Mouse (Mus musculus): Measurements from ENCODE around the gene Sirt5. TPM values are rescaled to one million over a fixed set of nuclear protein-coding genes. Genes with fewer than 3 reads are reported as not detected.

Gene Sirt5
- polyA plus RNA-seq, 1 experiment from 2014 or later: 16.8 TPM

DNA sequence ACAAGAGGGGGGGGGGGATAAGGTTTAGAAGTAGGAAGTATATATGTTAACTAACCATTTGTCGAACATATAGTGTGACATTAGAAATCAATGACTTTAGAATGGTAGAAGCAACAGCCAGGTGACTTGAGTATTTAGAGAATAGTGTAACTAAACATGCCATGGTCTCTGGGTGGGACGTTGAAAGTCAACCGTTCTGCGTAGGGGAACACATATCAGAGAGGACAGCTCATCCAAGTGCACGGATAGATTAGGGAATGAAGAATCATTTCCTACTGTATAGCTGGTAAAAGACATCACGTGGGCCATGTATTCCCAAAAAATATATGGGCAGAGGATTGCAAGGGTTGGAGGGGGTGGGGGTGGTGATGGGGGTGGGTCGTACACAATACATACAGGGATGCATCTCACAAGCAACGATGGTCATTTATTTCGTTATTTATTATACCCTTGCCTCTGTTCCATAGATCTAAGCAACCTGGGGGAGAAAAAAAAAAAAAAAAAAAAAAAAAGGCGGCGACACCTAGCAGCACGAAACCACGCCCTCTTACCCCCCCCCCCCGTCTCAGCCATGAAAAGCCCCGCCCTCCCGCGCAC, 32.5 kb downstream of the Sirt5 start:
- DNase-seq (ENCODE audit: low spot score) (no peak), ATAC-seq (replicated peaks; ENCODE audit: low FRiP score, low TSS enrichment, low read depth) (no peak)
- Histone ChIP-seq H3K27ac (ENCODE audit: low read depth) (no peak overlapping the region), H3K27me3 (replicated peaks; ENCODE audit: control insufficient read depth, insufficient read depth, low read length) (no peaks in the 10 kb centered on the region), H3K9ac (ENCODE audit: low read length) (no peak overlapping the region), H3K4me3 (ENCODE audit: low read depth, low read length) (peak overlapping the region; percentile 84), H3K9me3 (ENCODE audit: control insufficient read depth, low read length) (no peaks in the 10 kb centered on the region), H3K4me1 (replicated peaks; ENCODE audit: control insufficient read depth, insufficient read depth, low read length) (no peaks in the 10 kb centered on the region), H3K36me3 (ENCODE audit: control insufficient read depth, insufficient read depth, low read length) (peaks cover 25% of the 10 kb centered on the region), H3K4me2 (ENCODE audit: low read length) (peak overlapping the region; percentile 63)
- 50% methylated on average over 14 of the region's 17 CpGs for WGBS

DNA sequence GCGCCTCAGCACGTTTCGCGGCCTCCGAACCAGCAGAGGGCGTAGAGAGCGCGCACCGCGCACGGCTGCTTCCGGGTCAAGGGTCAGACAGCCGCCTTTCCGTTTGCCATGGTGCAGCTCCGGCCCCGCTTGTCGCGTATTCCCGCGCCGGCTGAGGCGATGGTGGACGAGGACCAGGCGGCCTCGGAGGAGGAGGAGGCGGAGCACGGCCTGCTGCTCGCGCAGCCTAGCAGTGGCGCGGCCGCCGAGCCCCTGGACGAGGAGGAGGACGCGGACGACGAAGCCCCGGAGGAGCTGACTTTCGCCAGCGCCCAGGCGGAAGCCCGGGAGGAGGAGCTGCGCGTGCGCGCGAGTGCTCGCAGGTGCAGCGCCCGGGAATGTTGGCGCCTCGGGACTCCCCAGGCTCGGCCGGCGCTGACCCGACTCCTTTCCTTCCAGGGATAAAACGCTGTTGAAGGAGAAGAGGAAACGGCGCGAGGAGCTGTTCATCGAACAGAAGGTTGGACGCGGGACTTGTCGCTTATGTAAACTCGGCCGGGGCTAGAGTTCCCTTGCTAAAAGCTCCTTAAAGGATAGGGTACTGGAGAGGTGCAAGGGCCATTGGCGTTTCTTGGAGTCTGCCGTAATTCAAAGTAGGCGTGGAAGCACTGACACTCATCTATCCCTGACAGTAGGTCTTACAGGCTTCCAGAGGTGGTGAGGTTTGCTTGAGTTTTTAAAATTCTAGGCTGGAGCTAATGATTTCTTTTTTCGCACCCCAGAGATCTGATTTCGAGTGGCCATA, 33.2 kb downstream of the Sirt5 start, which contains the start of gene Nol7:
TSS of gene Nol7 (plus strand) at position 94 of the 784 bp plus-strand sequence.
- H3K4me3 ChIP-seq (ENCODE audit: low read depth, low read length): peak within 1 kb of the TSS; percentile 84
- H3K27me3 ChIP-seq (replicated peaks; ENCODE audit: control insufficient read depth, insufficient read depth, low read length): no peaks in the 10 kb centered on the region
- ATAC-seq (replicated peaks; ENCODE audit: low FRiP score, low TSS enrichment, low read depth): peak; percentile 92
- no peaks in the 10 kb centered on the region for H3K4me1 ChIP-seq (replicated peaks; ENCODE audit: control insufficient read depth, insufficient read depth, low read length)
- 1% methylated on average over 72 of the region's 72 CpGs for WGBS
- peaks cover 32% of the 10 kb centered on the region for H3K36me3 ChIP-seq (ENCODE audit: control insufficient read depth, insufficient read depth, low read length)
- peak within 1 kb of the TSS; percentile 63 for H3K4me2 ChIP-seq (ENCODE audit: low read length)
- H3K27ac ChIP-seq (ENCODE audit: low read depth): peak within 1 kb of the TSS; percentile 91
- no peaks in the 10 kb centered on the region for H3K9me3 ChIP-seq (ENCODE audit: control insufficient read depth, low read length)
- H3K9ac ChIP-seq (ENCODE audit: low read length): peak within 1 kb of the TSS; percentile 86
- DNase-seq (ENCODE audit: low spot score): peak; percentile 99

DNA sequence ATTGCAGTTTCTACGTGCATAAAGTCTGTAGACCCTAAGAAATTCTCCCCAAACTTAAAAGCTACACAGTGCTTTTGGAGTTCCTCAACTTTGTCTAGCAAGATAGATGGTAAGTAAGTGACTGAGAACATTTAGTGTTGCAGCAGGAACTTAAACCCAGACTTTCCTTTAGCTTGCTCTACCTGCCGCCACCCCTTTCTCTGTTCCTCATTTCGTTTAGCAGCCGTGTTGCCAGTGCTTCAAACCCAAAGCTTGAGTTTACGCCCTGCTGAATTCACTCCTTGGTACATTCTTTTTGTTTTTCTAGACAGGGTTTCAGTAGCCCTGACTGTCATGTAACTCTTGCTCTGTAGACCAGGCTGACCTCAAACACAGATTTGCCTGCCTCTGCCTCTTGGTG, 34.3 kb downstream of the Sirt5 start:
- H3K4me2 ChIP-seq (ENCODE audit: low read length): peak overlapping the region; percentile 63; the same call in 1 of the 2 replicates
- WGBS: 83% methylated on average over 5 of the region's 5 CpGs
- DNase-seq (ENCODE audit: low spot score): no peak
- H3K27ac ChIP-seq (ENCODE audit: low read depth): no peak overlapping the region
- no peaks in the 10 kb centered on the region for H3K27me3 ChIP-seq (replicated peaks; ENCODE audit: control insufficient read depth, insufficient read depth, low read length)
- ATAC-seq (replicated peaks; ENCODE audit: low FRiP score, low TSS enrichment, low read depth): no peak
- peaks cover 38% of the 10 kb centered on the region for H3K36me3 ChIP-seq (ENCODE audit: control insufficient read depth, insufficient read depth, low read length)
- no peak overlapping the region for H3K9ac ChIP-seq (ENCODE audit: low read length)
- H3K4me1 ChIP-seq (replicated peaks; ENCODE audit: control insufficient read depth, insufficient read depth, low read length): no peaks in the 10 kb centered on the region
- no peaks in the 10 kb centered on the region for H3K9me3 ChIP-seq (ENCODE audit: control insufficient read depth, low read length)
- H3K4me3 ChIP-seq (ENCODE audit: low read depth, low read length): no peak overlapping the region

DNA sequence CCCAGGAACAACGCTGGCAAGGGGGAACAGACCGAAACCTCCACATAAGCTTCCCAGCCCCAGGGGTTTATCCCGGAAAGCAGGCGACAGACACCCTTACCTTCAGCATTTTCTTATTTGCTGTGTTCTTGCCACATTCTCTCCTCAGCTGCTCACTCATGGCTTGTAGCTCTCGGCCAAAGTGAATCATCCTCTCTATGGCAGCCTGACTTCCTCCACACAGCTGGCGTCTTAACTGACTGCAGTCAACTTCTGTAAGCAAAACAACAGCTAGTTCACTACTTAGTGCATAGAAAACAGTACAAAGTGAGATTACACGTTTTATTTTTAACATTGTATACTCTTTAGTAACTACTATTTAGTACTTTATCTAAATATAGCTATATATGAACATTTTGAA, 47.0 kb downstream of the Sirt5 start:
- Histone ChIP-seq H3K9me3 (ENCODE audit: control insufficient read depth, low read length) (no peaks in the 10 kb centered on the region), H3K4me2 (ENCODE audit: low read length) (no peak overlapping the region), H3K9ac (ENCODE audit: low read length) (no peak overlapping the region), H3K4me1 (replicated peaks; ENCODE audit: control insufficient read depth, insufficient read depth, low read length) (no peaks in the 10 kb centered on the region), H3K27ac (ENCODE audit: low read depth) (no peak overlapping the region), H3K4me3 (ENCODE audit: low read depth, low read length) (no peak overlapping the region), H3K36me3 (ENCODE audit: control insufficient read depth, insufficient read depth, low read length) (peaks cover 88% of the 10 kb centered on the region), H3K27me3 (replicated peaks; ENCODE audit: control insufficient read depth, insufficient read depth, low read length) (no peaks in the 10 kb centered on the region)
- 87% methylated on average over 7 of the region's 7 CpGs for WGBS
- ATAC-seq (replicated peaks; ENCODE audit: low FRiP score, low TSS enrichment, low read depth) (no peak), DNase-seq (ENCODE audit: low spot score) (no peak)

- H3K4me2 ChIP-seq (ENCODE audit: low read length): no peak overlapping the region
- ATAC-seq (replicated peaks; ENCODE audit: low FRiP score, low TSS enrichment, low read depth) (no peak), DNase-seq (ENCODE audit: low spot score) (no peak)
- no peaks in the 10 kb centered on the region for H3K4me1 ChIP-seq (replicated peaks; ENCODE audit: control insufficient read depth, insufficient read depth, low read length)
- H3K27me3 ChIP-seq (replicated peaks; ENCODE audit: control insufficient read depth, insufficient read depth, low read length): no peaks in the 10 kb centered on the region
- no peaks in the 10 kb centered on the region for H3K9me3 ChIP-seq (ENCODE audit: control insufficient read depth, low read length)
- peaks cover 88% of the 10 kb centered on the region for H3K36me3 ChIP-seq (ENCODE audit: control insufficient read depth, insufficient read depth, low read length)
- no peak overlapping the region for H3K4me3 ChIP-seq (ENCODE audit: low read depth, low read length)
- no peak overlapping the region for H3K27ac ChIP-seq (ENCODE audit: low read depth)
- H3K9ac ChIP-seq (ENCODE audit: low read length): no peak overlapping the region
- 95% methylated on average over 2 of the region's 2 CpGs for WGBS
Observed at GRCm38 (mm10) chr13:43413611-43414010, 48.3 kb downstream of the Sirt5 start.

- DNase-seq (ENCODE audit: low spot score): no peak
- WGBS: 91% methylated on average over 1 of the region's 1 CpGs
- Histone ChIP-seq H3K4me3 (ENCODE audit: low read depth, low read length) (no peak overlapping the region), H3K4me2 (ENCODE audit: low read length) (no peak overlapping the region), H3K4me1 (replicated peaks; ENCODE audit: control insufficient read depth, insufficient read depth, low read length) (no peaks in the 10 kb centered on the region), H3K27me3 (replicated peaks; ENCODE audit: control insufficient read depth, insufficient read depth, low read length) (no peaks in the 10 kb centered on the region), H3K36me3 (ENCODE audit: control insufficient read depth, insufficient read depth, low read length) (peaks cover 89% of the 10 kb centered on the region), H3K27ac (ENCODE audit: low read depth) (no peak overlapping the region), H3K9me3 (ENCODE audit: control insufficient read depth, low read length) (no peaks in the 10 kb centered on the region), H3K9ac (ENCODE audit: low read length) (no peak overlapping the region)
- no peak for ATAC-seq (replicated peaks; ENCODE audit: low FRiP score, low TSS enrichment, low read depth)
Observed at GRCm38 (mm10) chr13:43415249-43415648, 50.0 kb downstream of the Sirt5 start.

GRCm38 (mm10) chr13:43428436-43428835, 63.1 kb downstream of the Sirt5 start:
- no peaks in the 10 kb centered on the region for H3K4me1 ChIP-seq (replicated peaks; ENCODE audit: control insufficient read depth, insufficient read depth, low read length)
- no peaks in the 10 kb centered on the region for H3K27me3 ChIP-seq (replicated peaks; ENCODE audit: control insufficient read depth, insufficient read depth, low read length)
- H3K4me2 ChIP-seq (ENCODE audit: low read length): no peak overlapping the region
- H3K9ac ChIP-seq (ENCODE audit: low read length): no peak overlapping the region
- H3K4me3 ChIP-seq (ENCODE audit: low read depth, low read length): no peak overlapping the region
- DNase-seq (ENCODE audit: low spot score): no peak
- 91% methylated on average over 4 of the region's 4 CpGs for WGBS
- ATAC-seq (replicated peaks; ENCODE audit: low FRiP score, low TSS enrichment, low read depth): no peak
- no peak overlapping the region for H3K27ac ChIP-seq (ENCODE audit: low read depth)
- H3K36me3 ChIP-seq (ENCODE audit: control insufficient read depth, insufficient read depth, low read length): peaks cover 18% of the 10 kb centered on the region
- no peaks in the 10 kb centered on the region for H3K9me3 ChIP-seq (ENCODE audit: control insufficient read depth, low read length)

DNA sequence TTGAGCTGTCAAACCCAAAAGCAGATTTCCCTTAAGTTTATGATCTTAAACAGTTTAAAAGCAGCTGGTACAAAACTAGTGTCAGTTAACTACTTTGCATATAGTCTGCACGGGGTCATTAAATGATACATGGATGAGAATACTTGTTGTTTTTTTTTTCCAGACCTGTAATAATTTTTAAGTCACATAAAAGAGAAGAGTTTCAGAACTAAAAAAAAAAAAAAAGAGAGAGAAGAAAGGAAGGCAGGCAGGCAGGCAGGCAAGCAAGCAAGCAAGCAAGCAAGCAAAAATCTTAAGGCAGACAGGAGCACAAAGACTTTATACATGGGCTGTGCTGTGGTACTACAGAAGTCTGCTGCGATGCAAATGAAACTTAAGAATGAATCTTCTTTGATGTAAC, 68.1 kb downstream of the Sirt5 start:
- ATAC-seq (replicated peaks; ENCODE audit: low FRiP score, low TSS enrichment, low read depth) (no peak), DNase-seq (ENCODE audit: low spot score) (no peak)
- 82% methylated on average over 2 of the region's 2 CpGs for WGBS
- H3K4me2 ChIP-seq (ENCODE audit: low read length): no peak overlapping the region
- H3K27ac ChIP-seq (ENCODE audit: low read depth): no peak overlapping the region
- H3K4me1 ChIP-seq (replicated peaks; ENCODE audit: control insufficient read depth, insufficient read depth, low read length): peaks cover 3% of the 10 kb centered on the region; the same call in 1 of the 2 replicates
- no peak overlapping the region for H3K9ac ChIP-seq (ENCODE audit: low read length)
- no peak overlapping the region for H3K4me3 ChIP-seq (ENCODE audit: low read depth, low read length)
- H3K9me3 ChIP-seq (ENCODE audit: control insufficient read depth, low read length): 0 out of 2 replicates have a peak, but pooled peaks cover 3% of the 10 kb centered on the region
- H3K36me3 ChIP-seq (ENCODE audit: control insufficient read depth, insufficient read depth, low read length): peaks cover 12% of the 10 kb centered on the region
- H3K27me3 ChIP-seq (replicated peaks; ENCODE audit: control insufficient read depth, insufficient read depth, low read length): no peaks in the 10 kb centered on the region

Measured in intestine, embryonic 14.5 days (tissue).